Mouse (Mus musculus): ENCODE data around the gene Sox5.

Gene Sox5

DNA sequence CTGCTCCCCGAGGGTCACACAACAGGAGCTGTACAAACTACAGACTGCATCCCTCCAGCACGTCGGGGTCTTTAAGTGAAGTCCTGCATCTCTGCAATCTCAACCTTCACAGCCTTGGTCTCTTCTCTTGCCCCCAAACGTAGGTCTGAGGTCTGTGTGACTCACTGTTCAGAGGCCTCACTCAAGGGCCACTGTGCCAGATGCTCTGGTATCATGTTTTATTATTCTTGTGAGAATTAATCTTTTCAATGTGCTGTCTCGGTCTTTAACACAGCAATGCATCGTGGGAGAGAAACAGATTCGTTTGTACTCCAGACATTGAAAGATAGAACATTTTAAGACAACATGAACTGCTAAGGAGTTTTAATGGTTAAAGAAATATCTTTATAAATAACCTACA, 893.2 kb downstream of the Sox5 start:
- DNase-seq (ENCODE audit: low read depth in 2 of 2, low spot score in 2 of 2) = no peak

DNA sequence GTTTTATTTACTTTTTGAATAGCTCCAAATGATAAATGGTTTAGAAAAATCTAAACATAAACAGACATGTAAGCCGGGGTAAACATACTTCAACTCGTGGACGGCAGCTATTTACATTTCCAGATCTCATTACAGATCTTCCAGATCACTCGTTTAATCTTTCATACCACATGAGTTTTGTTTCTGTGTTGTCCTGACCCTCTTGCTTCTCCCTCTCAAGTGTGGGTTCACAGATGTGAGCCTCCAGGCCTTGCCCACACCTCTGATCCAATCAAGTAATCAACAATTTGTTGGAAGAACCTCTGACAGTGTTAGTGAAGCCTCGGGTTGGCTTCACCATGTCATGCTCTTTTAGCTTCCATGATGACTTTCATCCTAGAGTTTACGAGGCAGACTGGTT, 903.3 kb downstream of the Sox5 start:
- no peak for DNase-seq (ENCODE audit: low read depth in 2 of 2, low spot score in 2 of 2)

DNA sequence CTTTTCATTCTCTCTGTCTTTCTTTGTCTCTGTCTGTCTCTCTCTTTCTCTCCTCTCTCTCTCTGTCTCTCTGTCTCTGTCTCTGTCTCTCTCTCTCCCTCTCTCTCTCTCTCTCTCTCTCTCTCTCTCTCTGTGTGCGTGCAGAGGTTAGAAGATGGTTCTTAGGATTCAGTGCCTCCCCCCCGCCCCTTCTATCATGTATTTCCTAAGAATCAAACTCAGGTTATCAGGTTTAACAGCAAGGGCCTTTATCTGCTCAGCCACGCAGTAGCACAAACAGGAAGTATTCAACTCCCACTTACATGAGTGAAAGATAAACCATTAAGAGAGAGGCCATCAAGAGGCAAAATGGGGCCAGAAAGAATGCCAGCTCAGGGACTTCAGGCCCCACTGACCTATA, 913.0 kb downstream of the Sox5 start:
- DNase-seq (ENCODE audit: low read depth in 2 of 2, low spot score in 2 of 2) = no peak

DNA sequence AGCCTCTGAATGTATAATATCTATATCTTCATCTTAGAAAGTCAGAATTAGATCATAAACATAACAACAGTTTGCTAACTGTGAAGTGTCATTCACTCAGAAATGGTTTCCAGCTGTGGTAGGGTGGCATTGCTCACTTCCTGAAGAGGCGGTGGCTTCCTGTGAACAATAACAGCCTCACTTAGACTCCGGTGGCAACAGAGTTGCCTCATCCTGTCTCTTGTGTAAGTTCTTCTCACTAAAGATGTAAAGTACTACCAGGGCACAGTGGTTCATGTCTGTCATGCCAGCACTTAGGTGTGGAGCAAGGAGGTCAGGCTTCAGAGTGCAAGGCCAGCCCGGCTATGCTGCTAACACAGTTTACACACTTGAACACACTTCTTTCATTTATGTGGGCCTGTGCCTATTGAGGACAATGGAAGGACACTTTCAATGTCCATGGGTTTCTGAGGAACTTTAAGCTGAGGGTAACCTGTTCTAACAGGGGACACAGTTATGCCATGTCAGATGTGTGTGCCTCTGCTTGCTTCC, 913.6 kb downstream of the Sox5 start:
- peak; percentile 20 to 49 for DNase-seq (ENCODE audit: low read depth in 2 of 2, low spot score in 2 of 2)

DNA sequence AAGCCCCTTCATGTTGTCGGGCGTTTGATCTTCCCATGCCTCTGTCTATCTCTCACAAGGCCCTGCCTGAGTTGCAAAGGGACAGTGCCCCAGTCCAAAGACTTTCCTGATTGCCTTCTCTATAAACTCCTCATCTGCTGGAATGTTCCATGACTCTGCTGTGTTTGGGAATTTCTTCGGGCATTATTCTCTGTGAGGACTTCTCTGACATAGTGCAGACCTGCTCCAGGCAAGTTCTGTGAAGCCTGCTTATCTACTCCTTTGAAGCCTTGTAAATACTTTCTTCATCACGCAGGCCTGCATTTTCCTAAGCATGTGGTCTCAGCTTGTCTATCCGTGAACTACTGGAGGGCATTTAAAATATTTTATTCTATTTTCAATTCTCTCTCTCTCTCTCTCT, 914.7 kb downstream of the Sox5 start:
- DNase-seq (ENCODE audit: low read depth in 2 of 2, low spot score in 2 of 2) = no peak

DNA sequence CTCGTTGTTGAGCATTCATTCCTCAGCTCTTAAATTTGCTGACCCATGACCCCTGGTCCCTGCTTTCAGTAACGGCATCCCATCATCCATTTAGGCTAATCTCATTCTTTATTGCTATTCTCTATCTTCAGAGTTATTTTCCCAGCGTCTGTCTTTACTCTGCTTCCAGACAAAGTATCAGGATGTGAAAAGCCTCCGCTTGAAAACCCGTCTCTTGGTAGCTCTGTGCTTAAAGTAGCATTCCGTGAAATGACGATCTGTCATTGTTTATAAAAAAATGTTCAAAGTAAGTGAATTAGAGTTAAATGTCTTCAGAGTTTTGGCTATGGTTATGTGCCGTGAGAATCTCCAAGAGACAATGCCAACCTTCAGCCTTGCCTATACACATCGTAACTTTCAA, 915.2 kb downstream of the Sox5 start:
- no peak for DNase-seq (ENCODE audit: low read depth in 2 of 2, low spot score in 2 of 2)

DNA sequence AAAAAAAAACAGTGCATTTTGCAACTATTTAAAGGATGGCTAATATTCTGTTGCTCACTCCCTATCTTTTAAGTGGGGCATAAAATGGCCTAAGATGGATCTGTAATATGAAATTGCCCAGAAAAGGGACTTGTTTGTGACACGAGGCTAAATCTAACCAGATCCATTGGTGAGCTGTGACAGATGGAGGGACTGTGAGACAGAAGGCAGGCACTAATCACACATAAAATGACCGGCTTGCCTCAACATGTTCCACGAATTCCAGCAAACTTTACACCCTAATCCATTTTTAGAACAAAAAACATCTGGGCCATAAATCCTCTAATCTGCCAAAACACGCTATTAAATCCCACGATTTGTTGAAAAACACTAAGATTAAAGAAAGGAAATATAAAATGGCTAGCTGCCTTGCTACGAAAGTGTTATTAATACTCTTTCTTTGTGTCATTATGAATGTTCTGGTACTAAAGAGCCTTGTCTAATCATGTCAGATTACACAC, 919.1 kb downstream of the Sox5 start:
- no peak for DNase-seq (ENCODE audit: low read depth in 2 of 2, low spot score in 2 of 2)

DNA sequence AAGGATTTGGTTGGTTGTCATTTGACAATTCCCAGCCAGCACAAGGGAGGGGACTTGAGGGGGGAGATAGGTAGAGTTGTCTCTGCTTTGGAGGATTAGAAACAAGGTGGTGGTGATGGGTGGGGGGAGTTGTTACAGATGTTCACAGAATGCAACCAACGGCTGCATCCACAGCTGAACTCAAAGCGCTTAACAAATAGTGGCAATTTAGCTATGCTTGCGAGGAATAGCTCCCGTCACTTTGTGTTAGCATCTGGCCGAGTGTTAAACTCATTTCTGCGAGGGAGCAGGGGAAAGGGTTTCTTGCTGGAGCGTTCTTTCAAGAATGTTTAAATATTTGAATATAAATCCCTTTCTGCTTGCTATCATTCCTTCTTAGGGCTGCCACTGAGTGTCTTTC, 921.7 kb downstream of the Sox5 start:
- no peak for DNase-seq (ENCODE audit: low read depth in 2 of 2, low spot score in 2 of 2)

DNA sequence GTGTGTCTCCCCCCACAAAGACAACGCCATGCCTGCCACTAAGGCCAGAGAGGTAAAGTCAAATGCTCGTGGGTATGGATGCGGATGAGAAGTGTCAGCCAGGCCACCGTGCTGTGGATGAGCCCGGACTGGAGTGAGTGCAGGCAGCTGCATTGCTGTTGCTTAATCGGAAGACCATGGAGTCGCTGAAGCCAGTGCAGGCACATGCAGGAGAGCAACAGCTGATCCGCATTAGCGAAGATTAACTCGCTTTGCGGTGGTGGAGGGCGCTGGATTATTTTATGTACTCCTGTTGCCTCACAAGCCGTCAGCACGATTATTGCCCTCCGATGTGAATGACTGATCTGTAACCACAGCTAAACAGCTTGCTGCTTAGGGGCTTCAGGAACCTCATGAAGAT, 922.2 kb downstream of the Sox5 start:
- no peak for DNase-seq (ENCODE audit: low read depth in 2 of 2, low spot score in 2 of 2)

DNA sequence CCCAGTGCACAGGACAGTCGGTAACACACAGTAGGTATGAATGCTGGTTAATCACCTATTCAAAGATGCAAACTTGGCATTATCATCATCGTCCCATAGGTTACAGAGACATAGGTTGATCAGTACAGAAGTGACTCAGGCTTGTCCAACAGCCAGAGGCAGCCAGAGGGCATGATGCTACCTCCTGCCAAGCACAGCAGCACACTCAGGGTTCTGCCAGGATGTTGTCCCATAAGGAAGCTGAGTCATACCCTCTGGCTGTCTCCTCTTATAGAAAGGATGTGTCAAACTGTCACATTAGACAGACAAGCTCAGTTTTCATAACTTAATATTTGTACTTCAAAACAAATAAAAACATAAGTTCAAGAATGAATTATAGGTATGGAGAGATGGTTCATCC, 923.2 kb downstream of the Sox5 start:
- no peak for DNase-seq (ENCODE audit: low read depth in 2 of 2, low spot score in 2 of 2)

DNA sequence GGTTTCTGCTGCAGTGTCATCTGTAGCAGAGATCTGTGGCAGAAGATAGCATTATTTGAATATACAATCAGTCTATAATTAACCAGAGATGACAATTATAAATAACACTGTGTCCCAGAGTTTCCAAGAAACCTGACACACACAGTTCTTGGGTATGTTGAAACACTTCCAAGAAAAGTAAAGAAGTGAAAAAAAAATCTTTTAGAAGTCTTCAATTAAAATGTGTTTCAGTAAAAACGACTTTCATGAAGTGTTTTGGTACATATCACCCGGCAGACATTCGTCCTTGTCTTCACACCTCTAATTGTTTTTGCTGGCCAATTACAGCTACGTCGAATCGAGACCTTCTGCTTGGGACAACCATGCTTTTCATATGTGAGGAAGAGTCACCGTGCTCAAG, 924.4 kb downstream of the Sox5 start:
- no peak for DNase-seq (ENCODE audit: low read depth in 2 of 2, low spot score in 2 of 2)

DNA sequence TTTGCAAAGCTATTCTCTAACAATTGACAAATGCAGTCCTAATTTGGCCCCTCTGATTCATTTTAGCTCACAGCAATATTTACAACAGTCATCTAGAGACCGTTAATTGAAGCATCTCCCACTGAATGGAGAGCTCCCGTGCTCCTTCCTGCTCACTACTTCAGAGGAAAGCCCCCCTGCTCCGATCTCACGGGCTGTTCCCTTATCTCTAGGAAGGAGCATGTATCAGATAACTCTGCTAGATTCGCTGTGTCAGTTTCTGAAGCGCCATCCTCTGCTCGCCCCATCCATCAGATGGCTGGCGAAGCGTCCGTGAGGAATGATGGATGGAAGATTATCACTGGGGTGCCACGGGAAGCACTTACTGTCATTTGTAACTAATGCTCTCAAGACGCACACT, 926.4 kb downstream of the Sox5 start:
- no peak for DNase-seq (ENCODE audit: low read depth in 2 of 2, low spot score in 2 of 2)

DNA sequence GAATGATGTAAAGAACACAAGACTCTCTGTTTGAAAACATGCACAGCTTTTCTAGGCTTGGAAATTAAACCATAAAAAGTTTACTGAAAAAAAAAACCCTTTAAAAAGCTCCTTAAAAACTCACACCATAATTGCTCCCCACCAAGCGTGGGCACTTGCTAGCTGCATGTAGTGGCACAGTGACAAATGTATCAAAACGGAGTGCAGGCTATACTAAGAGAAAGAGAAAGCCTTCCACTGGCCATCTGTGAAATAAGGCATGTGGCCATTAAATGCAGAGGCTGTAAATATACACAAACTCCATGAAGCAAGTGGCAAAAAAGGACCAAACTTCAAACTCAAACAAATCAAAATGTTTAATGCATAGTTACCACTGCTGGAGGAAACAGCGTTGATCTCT, 927.7 kb downstream of the Sox5 start:
- no peak for DNase-seq (ENCODE audit: low read depth in 2 of 2, low spot score in 2 of 2)

DNA sequence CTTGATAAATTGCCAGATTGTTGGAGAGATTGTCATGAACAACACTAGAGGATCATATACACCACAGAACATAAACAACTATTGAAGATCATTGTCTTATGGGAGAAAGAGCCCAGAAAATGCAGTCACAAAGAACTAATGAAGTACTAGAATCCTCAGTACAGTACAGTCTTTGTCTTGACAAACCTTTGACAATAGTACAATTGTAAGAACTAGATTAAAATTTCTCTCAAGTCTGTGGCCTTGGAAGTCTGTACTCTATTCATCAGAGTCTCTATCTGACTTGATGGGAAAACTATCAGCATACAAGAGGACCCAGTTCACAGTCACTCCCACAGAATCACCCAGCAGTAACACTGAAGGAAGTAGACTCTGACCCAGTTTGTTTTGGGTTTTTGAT, 936.0 kb downstream of the Sox5 start:
- no peak for DNase-seq (ENCODE audit: low read depth in 2 of 2, low spot score in 2 of 2)

DNA sequence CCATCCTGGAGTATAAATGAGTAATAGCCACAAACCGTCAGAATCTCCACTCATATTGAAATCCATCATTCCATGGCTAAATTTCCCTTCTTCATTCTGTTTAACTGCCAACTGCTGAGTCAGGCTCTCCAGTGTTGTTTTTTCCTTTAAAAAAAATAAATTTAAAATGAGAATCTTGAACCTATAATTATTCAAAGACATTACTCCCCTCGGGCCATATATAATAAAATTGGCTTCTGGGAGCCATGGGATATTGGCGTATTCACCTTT, 937.1 kb downstream of the Sox5 start:
- no peak for DNase-seq (ENCODE audit: low read depth in 2 of 2, low spot score in 2 of 2)

DNA sequence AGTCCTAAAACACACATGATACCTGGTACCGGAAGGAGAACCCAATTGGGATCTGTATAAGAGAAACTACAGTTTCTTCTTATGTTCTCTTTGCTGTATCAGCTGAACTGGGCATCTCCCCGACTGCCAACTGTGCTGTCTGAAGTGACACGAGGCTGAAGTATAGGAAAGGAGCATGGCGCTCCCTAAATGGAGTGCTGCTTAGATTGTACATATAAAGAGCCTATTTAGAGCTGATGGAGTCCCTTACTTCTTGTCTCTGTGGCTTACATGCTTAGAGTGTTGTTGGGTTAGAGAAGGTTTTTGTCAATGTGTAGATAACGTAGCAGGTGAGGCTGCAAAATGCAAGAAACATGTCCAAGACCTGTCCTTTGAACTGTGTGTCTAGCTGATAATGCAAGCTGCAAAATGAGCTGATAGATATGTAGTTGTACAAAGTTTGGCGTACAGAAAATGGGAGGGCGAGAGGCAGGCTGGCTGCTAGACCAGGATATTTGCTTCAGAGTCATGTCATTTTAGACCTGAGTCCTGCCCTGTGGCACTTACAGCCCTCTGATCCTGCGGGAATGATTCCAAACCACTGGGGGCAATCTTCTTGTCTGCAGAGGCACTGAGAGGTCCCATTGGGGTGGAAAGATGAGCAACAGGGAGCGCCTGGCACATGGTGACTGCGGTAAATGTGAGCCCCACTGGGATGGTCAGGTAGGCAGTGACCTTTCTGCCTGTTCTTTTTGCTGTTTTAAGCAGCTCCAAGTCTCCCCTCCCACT, 937.7 kb downstream of the Sox5 start:
- DNase-seq (ENCODE audit: low read depth in 2 of 2, low spot score in 2 of 2) = no peak

DNA sequence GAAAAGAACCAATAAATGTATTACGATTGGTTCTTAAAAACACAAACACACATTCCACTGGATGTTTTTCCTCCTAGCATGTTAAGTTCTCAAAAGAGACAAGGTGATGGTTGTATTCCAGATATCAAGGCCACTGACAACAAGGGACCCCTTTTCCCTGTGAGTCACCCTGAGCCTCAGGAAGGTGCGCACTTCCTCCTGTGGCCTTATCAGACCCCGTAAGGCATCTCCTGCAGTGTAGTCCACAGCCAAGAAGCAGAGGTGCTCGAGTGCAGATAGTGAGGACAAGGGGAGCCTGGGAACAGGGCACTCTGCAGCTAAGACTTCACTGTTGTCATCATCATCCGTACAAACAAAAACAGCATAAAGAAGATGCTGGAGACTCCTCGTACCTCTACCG, 939.8 kb downstream of the Sox5 start:
- DNase-seq (ENCODE audit: low read depth in 2 of 2, low spot score in 2 of 2) = no peak

DNA sequence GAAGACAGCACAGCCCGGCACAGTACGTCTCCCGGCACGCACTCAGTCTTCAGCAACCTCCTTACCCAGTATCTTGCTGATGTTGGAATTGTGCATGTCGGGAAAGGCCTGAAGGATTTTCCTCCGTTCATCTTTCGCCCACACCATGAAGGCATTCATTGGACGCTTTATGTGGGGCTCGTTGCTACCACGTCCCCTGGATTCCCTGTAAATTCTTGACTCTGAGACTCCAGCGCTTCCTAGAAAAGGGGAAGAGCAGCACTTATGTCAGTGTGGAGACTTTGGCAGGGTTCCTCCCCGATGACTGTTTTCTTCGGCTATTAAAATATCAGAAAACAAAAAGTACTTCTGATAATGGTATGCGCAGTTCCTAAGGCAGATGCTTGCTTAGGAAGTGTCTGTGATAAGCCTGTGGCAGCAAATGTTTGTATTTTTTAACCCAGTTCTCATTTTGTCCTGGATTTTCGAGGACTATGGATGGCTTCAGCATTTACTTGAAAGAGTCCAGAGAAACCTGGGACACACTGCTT, 940.6 kb downstream of the Sox5 start:
- no peak for DNase-seq (ENCODE audit: low read depth in 2 of 2, low spot score in 2 of 2)

DNA sequence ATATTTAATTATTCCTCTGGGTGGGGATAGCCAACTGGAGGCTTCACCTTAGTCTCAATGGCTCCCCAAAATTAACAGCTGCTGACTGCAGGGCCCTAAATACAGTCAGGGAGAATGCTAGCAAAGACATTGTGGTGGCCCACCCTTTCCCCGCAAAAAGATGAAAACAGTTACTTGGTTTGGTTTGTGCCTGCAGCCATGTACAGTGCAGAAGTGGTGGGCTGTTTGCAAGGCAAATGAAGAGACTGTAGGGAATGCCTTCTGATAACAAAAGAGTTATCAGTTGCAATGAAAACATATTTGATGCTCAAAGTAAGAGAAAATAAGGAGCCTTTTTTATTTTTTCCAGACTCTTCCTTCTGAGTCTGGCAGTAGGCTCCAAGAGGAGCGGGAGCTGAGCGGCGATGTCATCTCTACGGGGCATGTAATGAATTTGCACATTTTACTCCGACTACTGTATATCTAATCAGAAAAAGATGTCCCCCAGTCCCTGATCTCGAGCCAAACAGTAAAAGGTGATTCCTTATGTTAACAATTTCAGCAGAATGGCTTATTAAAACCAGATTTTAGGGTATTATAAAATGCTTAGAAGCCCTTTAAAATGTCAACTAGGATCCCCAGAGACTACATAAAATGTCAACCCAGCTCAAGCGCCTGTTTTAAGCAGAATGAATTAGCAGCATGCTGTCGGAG, 943.2 kb downstream of the Sox5 start:
- DNase-seq (ENCODE audit: low read depth in 2 of 2, low spot score in 2 of 2) = no peak

DNA sequence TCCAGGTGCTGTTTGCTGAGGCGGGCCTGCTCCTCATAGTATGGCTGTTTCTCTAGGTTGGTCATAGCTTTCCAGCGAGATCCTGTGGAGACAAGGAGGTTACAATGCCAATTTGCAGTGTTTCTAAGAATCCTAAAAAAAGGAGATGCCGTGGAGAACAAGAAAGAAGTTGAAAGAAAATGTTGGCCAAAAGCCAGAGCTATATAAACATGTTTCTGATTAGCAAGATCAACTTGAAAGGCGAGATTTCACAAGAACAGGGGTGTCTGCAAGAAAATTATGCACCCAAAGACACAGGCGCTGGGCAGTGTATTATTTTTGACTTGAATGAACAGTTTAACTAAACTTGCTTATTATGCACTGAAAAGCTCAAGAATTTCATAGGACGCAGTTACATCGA, 946.4 kb downstream of the Sox5 start:
- DNase-seq (ENCODE audit: low read depth in 2 of 2, low spot score in 2 of 2) = no peak

DNA sequence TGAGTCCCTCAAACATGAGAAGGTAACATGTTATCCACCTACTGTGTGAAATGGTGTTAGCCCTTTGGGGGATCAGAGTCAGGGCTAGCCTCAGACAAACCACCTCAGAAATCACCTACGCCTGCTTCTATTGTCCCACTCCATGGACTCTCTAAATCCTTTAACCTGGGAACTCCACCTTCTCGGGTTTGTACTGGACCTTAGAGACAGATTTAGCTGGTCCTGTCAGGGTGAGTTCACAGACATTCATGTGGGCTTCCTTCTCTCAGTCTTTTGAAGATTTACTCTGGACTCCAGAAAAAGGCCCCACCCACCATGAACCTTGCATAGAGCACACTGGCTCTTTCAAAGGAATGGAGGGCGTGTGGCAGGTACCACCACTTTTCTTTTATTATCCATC, 947.8 kb downstream of the Sox5 start:
- no peak for DNase-seq (ENCODE audit: low read depth in 2 of 2, low spot score in 2 of 2)

DNA sequence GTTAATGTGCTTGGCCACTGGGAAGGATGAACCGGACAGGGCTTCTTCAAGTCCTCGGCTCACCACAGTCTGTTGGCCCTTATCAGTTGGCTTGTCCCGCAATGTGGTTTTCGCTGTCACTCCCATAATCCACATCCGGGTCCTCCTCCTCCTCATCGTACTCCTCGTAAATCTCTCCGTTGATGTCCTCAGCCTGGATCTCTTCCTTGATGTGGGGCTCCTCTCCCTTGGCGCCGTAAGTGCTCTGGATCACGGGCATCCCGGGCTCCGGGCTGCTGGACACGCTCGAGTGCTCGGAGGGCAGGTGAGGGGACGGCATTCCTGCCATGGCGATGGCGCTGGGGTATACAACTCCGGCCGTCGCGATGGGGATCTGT, 948.6 kb downstream of the Sox5 start:
- no peak for DNase-seq (ENCODE audit: low read depth in 2 of 2, low spot score in 2 of 2)

All from CD8-positive naive resting alpha-beta T cell, adult 2 months (primary cell).